Mouse (Mus musculus): ENCODE results near the gene Zp2. TPM values are rescaled to one million over a fixed set of nuclear protein-coding genes. Genes with fewer than 3 reads are reported as not detected.

Gene Zp2
- polyA plus RNA-seq (2012; ENCODE audit: insufficient read depth, insufficient read length, missing spikeins): not detected in 2 replicates

DNA sequence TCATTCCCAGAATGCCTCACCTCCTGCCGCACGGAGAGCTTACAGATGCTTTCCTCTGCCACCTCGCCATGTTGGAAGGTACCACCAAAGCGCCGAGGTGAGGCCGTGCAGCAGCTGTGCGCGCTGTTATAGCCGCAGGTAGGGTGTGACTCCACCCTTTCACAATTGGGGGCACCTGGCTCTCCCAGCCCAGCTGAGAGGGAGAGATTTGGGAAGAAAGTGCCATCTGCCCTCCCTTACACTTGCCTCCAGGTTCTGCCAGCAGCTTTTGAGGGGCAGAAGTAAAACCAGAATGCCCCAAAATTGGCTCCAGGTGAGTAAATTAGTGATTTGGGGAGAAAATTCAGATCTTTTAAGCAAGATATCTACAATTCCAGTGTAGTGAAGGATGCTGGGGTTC lies at the start of gene Zp2:
Zp2 (minus strand) TSS at position 101 of the 400 bp plus-strand sequence.
- no peaks in the 10 kb centered on the region; the same call in 1 of the 2 replicates for H3K4me1 ChIP-seq (ENCODE audit: control insufficient read depth, insufficient read depth, insufficient read length, low read length)
- H3K27ac ChIP-seq (replicated peaks; ENCODE audit: low read depth, low read length): no peak within 1 kb of the TSS
- H3K4me3 ChIP-seq (ENCODE audit: insufficient read depth, low read depth, low read length): no peak within 1 kb of the TSS

DNA sequence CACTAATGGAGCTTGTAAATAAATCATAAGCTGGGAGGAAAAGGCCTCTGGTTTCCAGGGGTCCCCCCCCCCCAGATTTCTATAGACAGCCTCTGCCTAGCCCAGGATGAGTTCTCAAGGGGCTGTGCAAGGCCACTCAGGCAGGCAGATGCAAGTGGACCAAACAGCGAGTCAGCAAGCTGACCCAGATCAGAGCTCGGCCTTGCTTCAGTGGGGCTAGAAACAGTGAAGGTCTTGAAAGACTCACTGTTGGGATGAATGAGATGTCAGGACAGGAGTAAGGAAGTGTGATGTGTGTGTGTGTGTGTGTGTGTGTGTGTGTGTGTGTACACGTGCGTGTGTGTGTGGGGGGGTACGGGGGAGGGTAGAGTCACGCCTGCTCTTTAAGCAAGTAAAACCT lies 47.7 kb upstream of the Zp2 start:
- Histone ChIP-seq H3K4me3 (ENCODE audit: insufficient read depth, low read depth, low read length) (no peak overlapping the region), H3K27ac (replicated peaks; ENCODE audit: low read depth, low read length) (no peak overlapping the region), H3K4me1 (ENCODE audit: control insufficient read depth, insufficient read depth, insufficient read length, low read length) (no peaks in the 10 kb centered on the region)

DNA sequence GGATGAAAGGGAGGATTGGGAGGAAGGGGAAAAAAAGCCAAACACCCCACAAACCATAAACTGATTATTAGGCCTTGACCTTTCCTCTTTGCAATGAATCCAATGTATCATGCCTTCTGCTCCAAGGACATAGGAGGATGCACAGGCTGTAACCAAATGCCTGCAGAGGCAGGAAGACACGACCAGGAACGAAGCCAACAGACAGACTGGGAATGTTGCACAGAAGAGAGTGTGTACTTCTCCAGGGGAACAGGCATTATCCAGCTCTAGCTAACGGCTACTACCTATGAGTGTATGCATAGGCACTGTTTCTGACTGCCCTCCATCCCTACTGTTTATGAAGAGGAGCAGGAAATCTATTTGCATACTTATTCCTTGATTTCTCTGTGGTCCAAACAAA lies 47.1 kb upstream of the Zp2 start:
- no peaks in the 10 kb centered on the region for H3K4me1 ChIP-seq (ENCODE audit: control insufficient read depth, insufficient read depth, insufficient read length, low read length)
- H3K27ac ChIP-seq (replicated peaks; ENCODE audit: low read depth, low read length): no peak overlapping the region
- H3K4me3 ChIP-seq (ENCODE audit: insufficient read depth, low read depth, low read length): no peak overlapping the region

GRCm38 (mm10) chr7:120190150-120190665 lies 45.1 kb upstream of the Zp2 start:
- no peaks in the 10 kb centered on the region for H3K4me1 ChIP-seq (ENCODE audit: control insufficient read depth, insufficient read depth, insufficient read length, low read length)
- no peak overlapping the region for H3K4me3 ChIP-seq (ENCODE audit: insufficient read depth, low read depth, low read length)
- no peak overlapping the region for H3K27ac ChIP-seq (replicated peaks; ENCODE audit: low read depth, low read length)

GRCm38 (mm10) chr7:120189369-120190149 lies 44.5 kb upstream of the Zp2 start:
- Histone ChIP-seq H3K4me1 (ENCODE audit: control insufficient read depth, insufficient read depth, insufficient read length, low read length) (no peaks in the 10 kb centered on the region), H3K27ac (replicated peaks; ENCODE audit: low read depth, low read length) (no peak overlapping the region), H3K4me3 (ENCODE audit: insufficient read depth, low read depth, low read length) (no peak overlapping the region)

GRCm38 (mm10) chr7:120188946-120189345 lies 43.9 kb upstream of the Zp2 start:
- no peak overlapping the region for H3K4me3 ChIP-seq (ENCODE audit: insufficient read depth, low read depth, low read length)
- H3K4me1 ChIP-seq (ENCODE audit: control insufficient read depth, insufficient read depth, insufficient read length, low read length): no peaks in the 10 kb centered on the region
- H3K27ac ChIP-seq (replicated peaks; ENCODE audit: low read depth, low read length): no peak overlapping the region

GRCm38 (mm10) chr7:120182891-120183290 lies 37.8 kb upstream of the Zp2 start:
- no peak overlapping the region for H3K27ac ChIP-seq (replicated peaks; ENCODE audit: low read depth, low read length)
- H3K4me1 ChIP-seq (ENCODE audit: control insufficient read depth, insufficient read depth, insufficient read length, low read length): no peaks in the 10 kb centered on the region
- H3K4me3 ChIP-seq (ENCODE audit: insufficient read depth, low read depth, low read length): no peak overlapping the region

GRCm38 (mm10) chr7:120181401-120182230 lies 36.5 kb upstream of the Zp2 start:
- no peak overlapping the region for H3K4me3 ChIP-seq (ENCODE audit: insufficient read depth, low read depth, low read length)
- H3K4me1 ChIP-seq (ENCODE audit: control insufficient read depth, insufficient read depth, insufficient read length, low read length): no peaks in the 10 kb centered on the region
- H3K27ac ChIP-seq (replicated peaks; ENCODE audit: low read depth, low read length): no peak overlapping the region

DNA sequence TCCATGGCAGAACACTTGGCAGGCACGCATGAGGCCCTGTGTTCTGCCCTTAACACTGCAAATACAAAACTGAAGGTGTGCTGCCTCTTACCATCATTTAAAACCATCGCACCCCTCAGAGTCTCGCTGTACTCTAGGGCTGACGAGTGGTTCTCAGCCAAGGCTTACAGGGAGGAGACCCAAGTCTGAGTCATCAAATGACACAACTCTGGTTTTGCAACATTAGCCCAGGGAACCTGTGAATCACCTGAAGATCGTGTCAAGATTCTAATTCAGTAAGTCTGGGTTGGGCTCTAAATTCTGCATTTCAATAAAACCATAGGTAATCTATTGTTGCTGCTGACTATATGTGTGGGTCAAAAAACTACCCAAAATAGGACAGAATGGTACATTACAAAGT lies 35.5 kb upstream of the Zp2 start:
- no peak overlapping the region for H3K27ac ChIP-seq (replicated peaks; ENCODE audit: low read depth, low read length)
- H3K4me1 ChIP-seq (ENCODE audit: control insufficient read depth, insufficient read depth, insufficient read length, low read length): no peaks in the 10 kb centered on the region
- H3K4me3 ChIP-seq (ENCODE audit: insufficient read depth, low read depth, low read length): no peak overlapping the region

DNA sequence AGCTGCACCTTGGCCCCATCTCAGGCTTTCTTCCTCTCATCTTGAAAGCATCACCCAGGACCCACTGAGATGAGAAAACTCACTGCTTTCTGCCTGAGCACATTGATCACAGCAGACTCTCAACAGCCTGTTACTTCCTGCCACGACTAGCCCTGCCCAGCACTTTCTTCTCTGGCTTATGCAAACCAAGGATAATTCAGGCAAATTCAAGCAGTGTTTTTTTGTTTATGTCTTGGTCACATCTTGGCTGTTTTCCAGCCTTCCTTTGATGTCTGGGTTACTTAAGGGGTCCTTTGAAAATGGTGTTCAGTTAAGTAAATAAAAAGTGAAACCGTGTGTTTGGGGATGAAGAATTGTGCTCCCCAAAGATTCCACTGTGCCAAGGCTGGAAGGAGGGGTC lies 33.8 kb upstream of the Zp2 start:
- H3K4me1 ChIP-seq (ENCODE audit: control insufficient read depth, insufficient read depth, insufficient read length, low read length): no peaks in the 10 kb centered on the region
- no peak overlapping the region for H3K4me3 ChIP-seq (ENCODE audit: insufficient read depth, low read depth, low read length)
- no peak overlapping the region for H3K27ac ChIP-seq (replicated peaks; ENCODE audit: low read depth, low read length)

DNA sequence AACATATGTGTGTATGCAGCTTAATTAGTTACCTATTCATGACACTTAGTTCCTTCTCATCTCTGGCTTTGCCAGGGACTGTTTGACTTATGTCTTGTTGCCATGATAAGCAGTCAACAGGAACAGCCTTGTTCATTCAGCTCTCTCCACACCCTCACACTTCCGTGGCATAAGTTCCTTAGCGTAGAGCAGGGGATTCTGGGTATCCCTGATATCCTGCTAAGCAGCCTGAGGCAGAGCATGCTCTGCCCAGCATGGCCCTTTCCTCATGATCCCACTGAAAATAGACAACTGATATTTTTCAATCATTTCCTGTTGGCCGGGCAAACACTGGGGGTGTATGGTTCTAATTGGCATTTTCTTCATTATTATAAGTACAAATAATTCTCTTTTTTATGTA lies 32.5 kb upstream of the Zp2 start:
- Histone ChIP-seq H3K27ac (replicated peaks; ENCODE audit: low read depth, low read length) (no peak overlapping the region), H3K4me1 (ENCODE audit: control insufficient read depth, insufficient read depth, insufficient read length, low read length) (no peaks in the 10 kb centered on the region), H3K4me3 (ENCODE audit: insufficient read depth, low read depth, low read length) (no peak overlapping the region)

DNA sequence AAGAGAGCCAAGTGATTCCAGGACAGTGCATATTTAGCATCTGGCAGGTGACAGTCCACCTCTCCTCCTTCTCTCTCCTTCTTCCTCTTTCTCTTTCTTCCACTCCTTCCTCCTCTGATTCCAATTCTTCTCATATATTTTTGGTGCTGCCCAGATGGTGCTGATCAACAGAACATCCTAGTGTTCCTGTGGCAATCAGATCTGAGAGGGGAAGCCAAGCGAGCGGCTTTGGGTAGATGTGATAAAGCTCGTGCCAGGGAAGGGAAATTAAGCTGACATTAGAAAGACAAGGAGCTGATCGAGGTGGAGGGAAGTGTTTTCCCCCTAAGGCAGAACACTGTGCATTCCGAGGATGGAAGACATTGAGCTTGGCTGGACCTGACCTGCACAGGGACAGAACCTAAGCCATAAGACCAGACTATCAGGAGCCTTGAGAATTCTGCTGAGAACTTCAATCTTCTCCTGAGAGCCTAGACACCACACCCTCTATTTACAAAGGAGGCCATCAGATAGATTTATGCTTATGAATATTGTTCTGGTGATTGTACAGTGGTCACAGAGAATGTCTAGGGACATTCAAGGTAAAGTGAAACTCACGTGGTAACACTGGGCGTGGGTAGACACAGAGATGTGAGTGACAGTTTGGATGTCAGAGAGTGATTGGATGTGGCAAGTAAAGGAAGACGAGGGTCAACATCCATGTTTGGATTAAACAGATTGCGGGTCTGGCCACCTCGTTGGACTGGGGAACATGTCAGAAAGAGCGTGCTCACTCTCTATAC lies 29.8 kb upstream of the Zp2 start:
- no peak overlapping the region for H3K27ac ChIP-seq (replicated peaks; ENCODE audit: low read depth, low read length)
- no peak overlapping the region for H3K4me3 ChIP-seq (ENCODE audit: insufficient read depth, low read depth, low read length)
- no peaks in the 10 kb centered on the region for H3K4me1 ChIP-seq (ENCODE audit: control insufficient read depth, insufficient read depth, insufficient read length, low read length)

DNA sequence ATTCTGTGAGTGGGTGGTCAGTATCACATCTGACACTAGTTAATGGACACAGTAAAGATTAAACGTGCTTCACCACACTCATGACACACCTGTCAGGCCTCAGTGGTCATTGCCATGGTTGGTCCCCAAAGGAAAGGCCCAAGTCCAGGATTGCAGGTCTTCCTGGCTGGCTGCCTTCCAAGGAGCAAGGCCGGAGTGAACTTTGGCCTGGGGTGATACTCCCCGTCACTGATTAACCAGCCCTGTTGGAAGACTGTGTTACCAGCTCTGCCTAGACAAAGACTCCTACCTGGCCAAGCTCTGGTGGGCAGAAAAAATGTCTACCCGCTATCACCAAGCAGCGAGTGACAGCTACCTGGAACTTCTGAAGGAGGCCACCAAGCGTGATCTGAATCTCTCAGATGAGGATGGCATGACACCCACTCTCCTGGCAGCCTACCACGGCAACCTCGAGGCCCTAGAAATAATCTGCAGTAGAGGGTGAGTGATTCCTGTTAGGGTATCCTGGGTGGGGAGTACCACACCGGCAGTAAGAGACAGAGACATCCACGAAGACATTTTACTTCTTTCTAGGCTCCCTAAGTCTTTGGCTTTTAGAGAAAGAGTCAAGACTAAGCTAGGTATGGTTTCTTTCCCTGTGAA lies 28.6 kb upstream of the Zp2 start, which contains the start of gene Anks4b:
Anks4b (plus strand) TSS at position 256 of the 642 bp plus-strand sequence.
- H3K4me1 ChIP-seq (ENCODE audit: control insufficient read depth, insufficient read depth, insufficient read length, low read length): no peaks in the 10 kb centered on the region
- H3K27ac ChIP-seq (replicated peaks; ENCODE audit: low read depth, low read length): no peak within 1 kb of the TSS
- no peak within 1 kb of the TSS for H3K4me3 ChIP-seq (ENCODE audit: insufficient read depth, low read depth, low read length)

DNA sequence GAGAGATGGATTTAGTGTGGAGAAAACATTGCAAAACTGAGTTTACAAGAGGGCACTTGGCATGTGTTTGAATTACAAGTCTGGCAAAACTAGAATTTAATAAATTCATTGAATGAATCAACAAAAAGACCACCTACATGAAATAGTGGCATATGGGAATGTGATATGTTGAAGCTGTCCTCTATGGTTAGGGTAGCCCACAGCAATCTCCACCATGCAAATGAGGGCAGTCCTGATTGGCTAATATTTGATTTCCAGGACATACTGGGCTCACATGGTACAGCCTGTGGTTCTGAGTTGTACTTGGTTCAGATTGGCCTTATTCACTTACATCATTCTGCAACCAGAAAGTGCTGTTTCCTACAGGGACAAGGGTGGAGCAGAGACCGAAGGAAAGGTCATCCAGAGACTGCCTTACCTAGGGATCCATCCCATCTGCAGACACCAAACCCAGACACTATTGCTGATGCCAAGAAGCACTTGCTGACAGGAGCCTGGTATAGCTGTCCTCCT lies 27.2 kb upstream of the Zp2 start:
- H3K4me3 ChIP-seq (ENCODE audit: insufficient read depth, low read depth, low read length): no peak overlapping the region
- no peak overlapping the region for H3K27ac ChIP-seq (replicated peaks; ENCODE audit: low read depth, low read length)
- H3K4me1 ChIP-seq (ENCODE audit: control insufficient read depth, insufficient read depth, insufficient read length, low read length): no peaks in the 10 kb centered on the region

Data from brown adipose tissue, adult 24 weeks (tissue).